Mouse (Mus musculus): ENCODE measurements at regions not wholly inside any gene's neighbourhood (a gene's known extent, or its start where the extent isn't known, plus 50 kb on each side); places are given as distances from the start of the nearest gene placed in this dataset.
A peak's percentile ranks its signal among the peaks of the same experiment; 100 is the strongest.

- no peak for DNase-seq (ENCODE audit: low spot score in 2 of 2)
Observed at GRCm38 (mm10) chr13:31330731-31331130, 225.2 kb upstream of the Foxq1 start.

- no peak for DNase-seq (ENCODE audit: low spot score in 2 of 2)
Observed at GRCm38 (mm10) chr13:31334981-31335380, 221.0 kb upstream of the Foxq1 start.

- DNase-seq (ENCODE audit: low spot score in 2 of 2) = no peak
Observed at GRCm38 (mm10) chr13:31337631-31338030, 218.3 kb upstream of the Foxq1 start.

GRCm38 (mm10) chr13:31339386-31339785 is 216.5 kb upstream of the Foxq1 start:
- no peak for DNase-seq (ENCODE audit: low spot score in 2 of 2)

GRCm38 (mm10) chr13:31339901-31340300 is 216.0 kb upstream of the Foxq1 start:
- DNase-seq (ENCODE audit: low spot score in 2 of 2) = no peak

- DNase-seq (ENCODE audit: low spot score in 2 of 2) = no peak
Observed at GRCm38 (mm10) chr13:31340363-31340948, 215.5 kb upstream of the Foxq1 start.

- no peak for DNase-seq (ENCODE audit: low spot score in 2 of 2)
Observed at GRCm38 (mm10) chr13:31341282-31342100, 214.4 kb upstream of the Foxq1 start.

GRCm38 (mm10) chr13:31346205-31346604 is 209.7 kb upstream of the Foxq1 start:
- DNase-seq (ENCODE audit: low spot score in 2 of 2) = no peak

GRCm38 (mm10) chr13:31347000-31347399 is 208.9 kb upstream of the Foxq1 start:
- no peak for DNase-seq (ENCODE audit: low spot score in 2 of 2)

- no peak for DNase-seq (ENCODE audit: low spot score in 2 of 2)
Observed at GRCm38 (mm10) chr13:31349671-31350070, 206.3 kb upstream of the Foxq1 start.

GRCm38 (mm10) chr13:31351481-31351880 is 204.5 kb upstream of the Foxq1 start:
- peak in 1 of 2 experiments; percentile 34 for DNase-seq (ENCODE audit: low spot score in 2 of 2)

GRCm38 (mm10) chr13:31352825-31353224 is 203.1 kb upstream of the Foxq1 start:
- no peak for DNase-seq (ENCODE audit: low spot score in 2 of 2)

GRCm38 (mm10) chr13:31359353-31359752 is 196.6 kb upstream of the Foxq1 start:
- no peak for DNase-seq (ENCODE audit: low spot score in 2 of 2)

GRCm38 (mm10) chr13:31362386-31362785 is 193.5 kb upstream of the Foxq1 start:
- DNase-seq (ENCODE audit: low spot score in 2 of 2) = peak; percentile 33 to 46

GRCm38 (mm10) chr13:31364369-31364768 is 191.6 kb upstream of the Foxq1 start:
- DNase-seq (ENCODE audit: low spot score in 2 of 2) = no peak

- DNase-seq (ENCODE audit: low spot score in 2 of 2) = no peak
Observed at GRCm38 (mm10) chr13:31367226-31367625, 188.7 kb upstream of the Foxq1 start.

- DNase-seq (ENCODE audit: low spot score in 2 of 2) = no peak
Observed at GRCm38 (mm10) chr13:31369182-31369581, 186.8 kb upstream of the Foxq1 start.

GRCm38 (mm10) chr13:31370873-31371272 is 185.1 kb upstream of the Foxq1 start:
- DNase-seq (ENCODE audit: low spot score in 2 of 2) = no peak

GRCm38 (mm10) chr13:31374006-31374405 is 181.9 kb upstream of the Foxq1 start:
- peak in 1 of 2 experiments; percentile 30 for DNase-seq (ENCODE audit: low spot score in 2 of 2)

- DNase-seq (ENCODE audit: low spot score in 2 of 2) = no peak
Observed at GRCm38 (mm10) chr13:31393421-31394215, 162.3 kb upstream of the Foxq1 start.

- no peak for DNase-seq (ENCODE audit: low spot score in 2 of 2)
Observed at GRCm38 (mm10) chr13:31396216-31396910, 159.6 kb upstream of the Foxq1 start.

GRCm38 (mm10) chr13:31397246-31397645 is 158.7 kb upstream of the Foxq1 start:
- no peak for DNase-seq (ENCODE audit: low spot score in 2 of 2)

Measured in right cerebral cortex, postnatal 10 days (tissue).